Mouse (Mus musculus) spleen, postnatal 10 days (tissue): ENCODE measurements around the gene Nxt1.

Source experiments
- DNase-seq, 2 experiments: peaks; one replicate each; pipeline ENCODE4 v3.0.0; 2021 to 2022; ENCODE audit warnings: low spot score in 2 of 2

The Nxt1 gene

GRCm38 (mm10) chr2:148689444-148690140 lies 17.2 kb downstream of the Nxt1 start:
- no peak for DNase-seq

GRCm38 (mm10) chr2:148690291-148690690 lies 17.9 kb downstream of the Nxt1 start:
- no peak for DNase-seq

GRCm38 (mm10) chr2:148690781-148691180 lies 18.4 kb downstream of the Nxt1 start:
- no peak for DNase-seq

- DNase-seq, result no peak
Observed at GRCm38 (mm10) chr2:148698571-148698970, 26.2 kb downstream of the Nxt1 start.

GRCm38 (mm10) chr2:148706409-148707201 lies 34.2 kb downstream of the Nxt1 start:
- DNase-seq, result no peak

- no peak for DNase-seq
Observed at GRCm38 (mm10) chr2:148707202-148707530, 34.8 kb downstream of the Nxt1 start.

GRCm38 (mm10) chr2:148712326-148712725 lies 39.9 kb downstream of the Nxt1 start:
- no peak for DNase-seq

- DNase-seq, result no peak
Observed at GRCm38 (mm10) chr2:148717072-148717471, 44.7 kb downstream of the Nxt1 start.

GRCm38 (mm10) chr2:148719271-148719995 lies 47.0 kb downstream of the Nxt1 start:
- no peak for DNase-seq
